Mouse (Mus musculus): ENCODE data around the gene Timd4. TPM values are rescaled to one million over a fixed set of nuclear protein-coding genes. Genes with fewer than 3 reads are reported as not detected.

Timd4 gene
- polyA plus RNA-seq, 1 experiment from 2014 or later, result not detected

- Histone ChIP-seq H3K27ac (no peak overlapping the region), H3K4me2 (replicated peaks) (no peak overlapping the region), H3K9ac (no peak overlapping the region), H3K36me3 (no peaks in the 10 kb centered on the region), H3K4me1 (no peaks in the 10 kb centered on the region), H3K9me3 (no peaks in the 10 kb centered on the region), H3K27me3 (replicated peaks) (no peaks in the 10 kb centered on the region), H3K4me3 (no peak overlapping the region)
- no peak for ATAC-seq (ENCODE audit: low FRiP score, low read depth)
- WGBS, result 79% methylated on average over 1 of the region's 1 CpGs
Observed at GRCm38 (mm10) chr11:46864809-46865208, 54.2 kb downstream of the Timd4 start.

GRCm38 (mm10) chr11:46868594-46868993 is 58.0 kb downstream of the Timd4 start:
- H3K27ac ChIP-seq, result no peak overlapping the region
- H3K27me3 ChIP-seq (replicated peaks), result no peaks in the 10 kb centered on the region
- H3K36me3 ChIP-seq, result no peaks in the 10 kb centered on the region
- no peak overlapping the region for H3K9ac ChIP-seq
- no peak overlapping the region for H3K4me2 ChIP-seq (replicated peaks)
- 85% methylated on average over 7 of the region's 7 CpGs for WGBS
- no peak overlapping the region for H3K4me3 ChIP-seq
- no peak for ATAC-seq (ENCODE audit: low FRiP score, low read depth)
- no peaks in the 10 kb centered on the region for H3K9me3 ChIP-seq
- no peaks in the 10 kb centered on the region for H3K4me1 ChIP-seq

GRCm38 (mm10) chr11:46875774-46876173 is 65.2 kb downstream of the Timd4 start:
- Histone ChIP-seq H3K27ac (no peak overlapping the region), H3K4me3 (no peak overlapping the region), H3K9ac (no peak overlapping the region), H3K27me3 (replicated peaks) (no peaks in the 10 kb centered on the region), H3K4me2 (replicated peaks) (no peak overlapping the region), H3K36me3 (no peaks in the 10 kb centered on the region), H3K4me1 (no peaks in the 10 kb centered on the region), H3K9me3 (no peaks in the 10 kb centered on the region)
- ATAC-seq (ENCODE audit: low FRiP score, low read depth), result no peak
- WGBS, result 83% methylated on average over 1 of the region's 1 CpGs

DNA sequence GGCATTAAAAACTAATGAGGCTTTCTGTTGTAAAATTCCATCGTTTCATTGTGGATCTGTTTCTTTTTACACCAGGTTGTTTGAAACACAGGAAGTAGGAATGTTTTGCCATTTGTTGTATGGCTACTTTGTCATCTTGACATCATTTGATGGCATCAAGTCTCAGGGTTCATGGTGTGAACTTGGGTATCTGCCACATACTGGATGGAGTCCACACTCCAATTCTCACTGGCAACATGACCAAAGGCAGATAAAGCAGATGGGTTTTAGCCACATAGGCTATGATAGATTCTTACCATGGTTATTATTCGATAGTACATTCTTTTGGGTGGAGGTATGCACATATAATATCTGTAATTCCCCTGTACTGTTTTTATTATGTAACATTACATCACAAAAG is 71.9 kb downstream of the Timd4 start:
- ATAC-seq (ENCODE audit: low FRiP score, low read depth), result no peak
- Histone ChIP-seq H3K4me3 (no peak overlapping the region), H3K27me3 (replicated peaks) (no peaks in the 10 kb centered on the region), H3K27ac (no peak overlapping the region), H3K9ac (no peak overlapping the region), H3K9me3 (no peaks in the 10 kb centered on the region), H3K4me2 (replicated peaks) (no peak overlapping the region), H3K4me1 (no peaks in the 10 kb centered on the region), H3K36me3 (no peaks in the 10 kb centered on the region)
- 90% methylated on average over 2 of the region's 2 CpGs for WGBS

DNA sequence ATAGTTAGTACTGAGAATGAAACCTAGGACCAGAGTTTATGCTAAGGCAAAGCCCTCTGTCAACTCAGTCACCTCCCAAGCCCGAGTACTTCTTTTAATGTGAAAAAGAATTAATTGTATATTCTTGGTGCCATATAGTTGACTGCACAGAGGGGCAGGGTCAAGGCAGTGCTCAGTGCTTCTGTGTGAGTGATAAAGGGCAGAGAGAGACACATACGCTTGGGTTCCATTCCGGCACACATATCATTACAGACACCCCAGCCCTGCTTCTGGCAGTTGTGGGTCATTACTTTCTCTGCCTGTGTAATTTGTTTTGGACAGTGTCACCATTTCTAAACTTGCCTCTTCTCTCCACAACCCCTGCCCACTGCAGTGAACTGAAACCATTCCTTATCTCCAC is 78.5 kb downstream of the Timd4 start:
- Histone ChIP-seq H3K9me3 (no peaks in the 10 kb centered on the region), H3K4me1 (no peaks in the 10 kb centered on the region), H3K27me3 (replicated peaks) (no peaks in the 10 kb centered on the region), H3K4me2 (replicated peaks) (no peak overlapping the region), H3K9ac (no peak overlapping the region), H3K36me3 (no peaks in the 10 kb centered on the region), H3K27ac (no peak overlapping the region), H3K4me3 (no peak overlapping the region)
- 79% methylated on average over 3 of the region's 3 CpGs for WGBS
- no peak for ATAC-seq (ENCODE audit: low FRiP score, low read depth)

Other genes starting within 250 kb of the Timd4 start
- not detected in 2 replicates for gene BC053393, start 239.3 kb upstream of the Timd4 start, polyA plus RNA-seq (2016; fragmentation: Nextera tagmentation; extraction: Ambion mirVana)
- gene Dppa1, start 181.5 kb upstream of the Timd4 start, polyA plus RNA-seq (2016; fragmentation: Nextera tagmentation; extraction: Ambion mirVana), result not detected in 2 replicates
- not detected in 2 replicates for gene Timd2, start 103.7 kb upstream of the Timd4 start, polyA plus RNA-seq (2016; fragmentation: Nextera tagmentation; extraction: Ambion mirVana)
- gene Havcr1, start 75.7 kb upstream of the Timd4 start, polyA plus RNA-seq (2016; fragmentation: Nextera tagmentation; extraction: Ambion mirVana), result not detected in 2 replicates